9 mouse cellular contexts compared by ENCODE assay signal in genomic region chr19:45432351-45432750, GRCm38 (mm10).
DNase-seq lines count a peak whose midpoint lies in the region.
"Had no signal": no experiment of that assay in that cellular context is flagged by ENCODE, and none has a peak within 500 bp of the region (broad histone marks: within the 10 kb centered on the region; RNA-seq: fewer than 3 reads in every experiment).

No protein-coding gene starts in this region.

- peak; percentile 68 for DNase-seq in layer of hippocampus, adult 11-12 months (ENCODE audit: low spot score)
- no peak for DNase-seq in layer of hippocampus, postnatal 25 days (ENCODE audit: extremely low spot score in 1 of 2, low spot score in 1 of 2)
- peak; percentile 36 to 59 for DNase-seq in cerebellum, postnatal 14 days
- DNase-seq in layer of hippocampus, adult 18-20 months (ENCODE audit: low spot score in 2 of 2), result peak; percentile 62 to 87
- peak; percentile 64 to 78 for DNase-seq in right cerebral cortex, postnatal 10 days (ENCODE audit: low spot score in 2 of 2)
- no peak for DNase-seq in adrenal gland, adult 8-10 months
- DNase-seq in adrenal gland, postnatal 10 days, result no peak
- DNase-seq: kidney, adult 11 months; lung, postnatal 10 days had no signal

Comparison
In these comparisons a context has a peak if more than half of its experiments do, and no peak if none do; other contexts are left out.
1. DNase-seq: peak in layer of hippocampus, adult 11-12 months (single experiment), cerebellum, postnatal 14 days (2 of 2), layer of hippocampus, adult 18-20 months (2 of 2) and right cerebral cortex, postnatal 10 days (2 of 2); none in layer of hippocampus, postnatal 25 days (0 of 2), adrenal gland, adult 8-10 months (single experiment) and adrenal gland, postnatal 10 days (single experiment).